Mouse (Mus musculus) heart, postnatal 14 days (tissue): ENCODE measurements at regions not wholly inside any gene's neighbourhood (a gene's known extent, or its start where the extent isn't known, plus 50 kb on each side); places are given as distances from the start of the nearest gene placed in this dataset.
A peak's percentile ranks its signal among the peaks of the same experiment; 100 is the strongest.
"Not testable (repeated sequence)": the region's sequence is repeated elsewhere in the genome, so short reads cannot be mapped to it uniquely, and the experiment has no call there.

Experiments
- DNase-seq, 2 experiments: peaks; one replicate each; pipeline ENCODE4 v3.0.0; 2021 to 2022
- intact Hi-C: fragments of 180-260 bp; cut with DNase I; formaldehyde crosslinking; loops from one replicate; pipeline ENCODE4 v1.15.1; 2025

DNA sequence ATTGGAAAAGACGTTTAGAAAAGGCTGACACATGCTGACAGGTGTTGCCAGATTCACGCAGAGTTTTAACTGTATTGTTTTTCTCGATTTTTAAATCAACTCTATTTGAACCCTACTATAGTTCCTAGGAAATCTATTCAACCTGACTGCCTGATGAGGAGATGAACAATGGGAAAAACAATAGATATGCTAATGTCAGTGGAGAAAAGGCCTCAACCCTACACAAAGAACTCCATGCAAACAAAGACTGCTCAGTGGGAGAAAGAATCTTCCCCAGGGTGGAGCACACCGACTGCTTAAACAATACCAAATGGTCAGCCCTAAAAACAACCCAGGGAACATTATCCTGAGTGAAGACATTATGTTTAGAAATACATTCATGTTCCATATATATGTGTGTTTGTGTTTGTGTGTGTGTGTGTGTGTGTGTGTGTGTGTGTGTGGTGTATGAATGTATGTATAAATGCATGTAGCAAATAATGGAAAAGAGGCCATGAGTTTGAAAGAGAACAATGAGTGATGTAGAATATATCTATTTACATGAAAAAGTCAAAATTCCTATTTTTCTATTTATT, 204.1 kb upstream of the Zfp804a start:
- intact Hi-C loops, result no loop called here
- no peak for DNase-seq

- DNase-seq, result no peak
- intact Hi-C loops, result no loop called here
Observed at GRCm38 (mm10) chr2:81849927-81850326, 203.1 kb upstream of the Zfp804a start.

GRCm38 (mm10) chr2:81885438-81885837, 167.6 kb upstream of the Zfp804a start:
- peak in 1 of 2 experiments; percentile 23 for DNase-seq
- intact Hi-C loops, result no loop called here

GRCm38 (mm10) chr2:81892570-81892969, 160.5 kb upstream of the Zfp804a start:
- DNase-seq, intact Hi-C loops: not testable (repeated sequence)

DNA sequence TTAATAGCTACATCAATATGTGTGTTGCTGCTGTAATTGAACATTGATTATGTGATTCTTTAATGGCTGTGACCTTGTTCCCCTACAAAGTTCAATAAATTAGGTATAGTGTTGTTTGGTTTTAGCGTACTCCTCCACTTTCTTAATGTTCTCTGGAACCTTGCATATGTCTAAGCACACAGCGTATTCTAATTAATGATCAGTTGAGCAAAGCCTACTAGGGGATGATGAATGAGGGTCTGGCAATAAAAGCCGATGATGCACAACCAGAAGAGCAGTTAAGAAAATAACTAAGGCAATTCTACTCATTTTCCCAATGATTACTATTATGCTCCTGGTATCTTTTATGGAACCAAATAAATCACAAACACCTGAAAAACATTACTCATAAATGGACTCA, 113.7 kb upstream of the Zfp804a start:
- intact Hi-C loops, result no loop called here
- no peak for DNase-seq
